Mouse (Mus musculus) liver, postnatal 0 days (tissue): Measurements from ENCODE around the gene Tk2.

Experiments
- CTCF ChIP-seq: sonication (generic); IDR thresholded peaks from 2 replicates; pipeline ENCODE4 v1.5.1; 2016; ENCODE audit warnings: antibody characterized with exemption, low read depth
- EP300 ChIP-seq: IDR thresholded peaks from 2 replicates; pipeline ENCODE4 v1.6.1; 2016; ENCODE audit warnings: antibody characterized with exemption, low read depth, mild to moderate bottlenecking

DNA sequence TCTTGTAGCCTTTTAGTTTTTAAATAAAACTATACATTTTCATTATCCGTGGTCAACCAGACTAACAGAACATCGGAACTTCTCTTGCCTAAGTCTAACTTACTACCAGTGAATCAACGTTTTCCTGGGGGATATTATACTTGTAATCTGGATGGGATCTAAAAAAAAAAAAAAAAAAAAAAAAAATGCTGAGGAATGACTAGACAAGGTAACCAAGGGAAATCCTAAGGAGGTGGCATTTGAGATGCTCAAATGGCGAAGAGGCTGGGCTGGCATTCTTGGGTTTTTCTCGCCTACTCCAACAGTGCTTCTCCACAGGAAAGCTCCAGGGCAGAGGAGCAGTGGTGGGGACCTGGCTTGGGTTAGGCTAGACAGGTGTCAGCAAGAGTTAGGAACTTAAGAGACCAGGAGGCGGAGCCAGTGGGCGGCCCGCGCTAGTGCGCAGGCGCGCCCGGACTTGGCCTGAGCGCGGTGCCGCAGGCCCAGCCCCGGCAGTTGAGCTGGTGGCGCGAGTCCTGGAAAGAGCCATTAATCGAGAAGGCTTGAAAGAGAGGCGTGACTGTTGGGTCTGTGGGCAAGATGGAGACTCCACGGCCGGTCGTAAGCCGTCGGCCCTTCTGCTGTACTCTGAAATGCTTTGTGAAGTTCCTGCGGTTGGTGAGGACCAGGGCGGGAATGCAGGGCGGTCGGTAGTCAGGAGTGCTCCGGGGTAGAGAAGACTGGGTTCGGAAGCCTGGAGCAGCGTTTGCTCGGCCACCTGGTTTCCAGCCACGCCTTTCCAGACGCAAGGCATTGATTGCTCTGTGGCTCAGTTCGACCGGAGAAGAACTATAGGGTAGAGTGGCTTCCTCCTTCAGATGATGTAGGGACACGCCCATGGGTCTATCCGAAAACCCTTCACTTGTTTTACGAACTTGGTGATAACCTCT, 2.3 kb upstream of the Tk2 start, which contains the start of gene Cklf:
- peak; percentile 47 for TF ChIP-seq CTCF
- no peak for TF ChIP-seq EP300
